Mouse (Mus musculus) hindbrain, postnatal 0 days (tissue): ENCODE measurements around the gene Gm9833. TPM values are rescaled to one million over a fixed set of nuclear protein-coding genes. Genes with fewer than 3 reads are reported as not detected.

Experiments
- ATAC-seq: fragments of 200-750 bp; cut with Nextera tagmentation; 2 replicates; pipeline ENCODE4 v1.8.0; 2017; ENCODE audit warnings: mild to moderate bottlenecking, moderate TSS enrichment, moderate library complexity
- DNase-seq: peaks from one replicate; pipeline ENCODE4 v3.0.0-alpha.2; 2015; ENCODE audit warnings: low spot score
- H3K27ac ChIP-seq: fragments of 300-500 bp; sonication (generic); 2 replicates; pipeline ENCODE4 v1.5.1; 2014; ENCODE audit warnings: mild to moderate bottlenecking
- H3K27me3 ChIP-seq: fragments of 300-500 bp; sonication (generic); 2 replicates; pipeline ENCODE4 v1.6.1; 2014; ENCODE audit warnings: low read length, mixed read lengths; ENCODE audit not compliant: insufficient read depth
- H3K36me3 ChIP-seq: fragments of 300-500 bp; sonication (generic); 2 replicates; pipeline ENCODE4 v1.6.1; 2014; ENCODE audit warnings: low read length, mixed read lengths; ENCODE audit not compliant: insufficient read depth
- H3K4me1 ChIP-seq: fragments of 300-500 bp; sonication (generic); 2 replicates; pipeline ENCODE4 v1.6.1; 2014; ENCODE audit warnings: antibody characterized with exemption, low read length, mixed read lengths; ENCODE audit not compliant: insufficient read depth
- H3K4me2 ChIP-seq: fragments of 300-500 bp; sonication (generic); 2 replicates; pipeline ENCODE4 v1.6.1; 2014; ENCODE audit warnings: low read depth, mild to moderate bottlenecking, low read length, moderate library complexity, mixed read lengths
- H3K4me3 ChIP-seq: fragments of 300-500 bp; sonication (generic); 2 replicates; pipeline ENCODE4 v1.5.1; 2014; ENCODE audit warnings: low read length
- H3K9ac ChIP-seq: fragments of 300-500 bp; sonication (generic); replicated peaks from 2 replicates; pipeline ENCODE4 v1.6.1; 2014; ENCODE audit warnings: mild to moderate bottlenecking, low read length, moderate library complexity, mixed read lengths
- H3K9me3 ChIP-seq: fragments of 300-500 bp; sonication (generic); 2 replicates; pipeline ENCODE4 v1.6.1; 2016; ENCODE audit warnings: low read length, mixed read lengths
- CTCF ChIP-seq: IDR thresholded peaks from 2 replicates; pipeline ENCODE4 v1.5.1; 2016; ENCODE audit warnings: antibody characterized with exemption, control low read depth, low read depth
- WGBS: fragments of 180-500 bp; shearing (Covaris S2); extraction: QIAGEN DNeasy Blood & Tissue Kit; methylation state at CpG from one replicate; pipeline ENCODE4 v1.1.7; 2014; 5-methylcytosine and 5-hydroxymethylcytosine counted together
- polyA plus RNA-seq: library from polyadenylated mRNA; unstranded; fragments of >200 nt; fragmentation: Nextera tagmentation; extraction: Ambion mirVana; gene quantifications from 2 replicates; pipeline ENCODE4 v1.2.1, GENCODE M21; 2015
- total RNA-seq: library from RNA; depleted of rRNA; stranded (reverse); fragments of >200 nt; gene quantifications from 2 replicates; pipeline ENCODE4 v1.2.3, GENCODE M21; 2014

Gene Gm9833
- total and polyA plus RNA-seq, 2 experiments from 2014 or later = 1.4 to 3.7 TPM

DNA sequence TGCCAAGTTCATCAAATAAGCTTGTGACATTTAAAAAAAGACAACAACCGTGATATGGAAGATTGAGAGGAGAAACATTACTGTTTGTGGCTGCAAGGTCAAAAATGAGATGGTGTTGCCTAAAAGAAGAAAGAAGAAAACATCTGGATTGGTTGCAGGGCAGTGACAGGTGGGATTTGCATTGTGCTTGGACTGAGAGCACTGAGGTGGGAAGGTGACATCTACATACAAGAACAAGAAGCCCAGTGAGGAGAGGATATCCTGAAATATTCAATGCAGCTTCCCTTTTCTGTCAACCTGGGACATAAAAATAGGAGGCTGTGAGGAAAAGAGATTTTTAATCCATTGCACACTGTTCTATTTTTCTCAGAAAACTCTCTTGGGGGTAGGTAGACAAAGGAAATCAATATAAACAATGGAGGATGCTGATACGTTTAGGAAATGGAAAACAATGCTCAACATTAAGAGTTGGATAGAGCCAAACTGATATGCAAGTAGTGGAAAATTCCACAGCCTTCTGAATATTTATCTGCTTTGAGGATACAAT is 7.2 kb downstream of the Gm9833 start:
- H3K27ac ChIP-seq = no peak overlapping the region
- 85% methylated on average over 2 of the region's 2 CpGs for WGBS
- no peaks in the 10 kb centered on the region for H3K4me1 ChIP-seq
- TF ChIP-seq CTCF = no peak
- DNase-seq = no peak
- no peak for ATAC-seq
- H3K4me2 ChIP-seq = no peak overlapping the region
- no peaks in the 10 kb centered on the region for H3K27me3 ChIP-seq
- no peaks in the 10 kb centered on the region for H3K36me3 ChIP-seq
- H3K9ac ChIP-seq = no peak overlapping the region
- no peaks in the 10 kb centered on the region for H3K9me3 ChIP-seq
- H3K4me3 ChIP-seq = no peak overlapping the region

DNA sequence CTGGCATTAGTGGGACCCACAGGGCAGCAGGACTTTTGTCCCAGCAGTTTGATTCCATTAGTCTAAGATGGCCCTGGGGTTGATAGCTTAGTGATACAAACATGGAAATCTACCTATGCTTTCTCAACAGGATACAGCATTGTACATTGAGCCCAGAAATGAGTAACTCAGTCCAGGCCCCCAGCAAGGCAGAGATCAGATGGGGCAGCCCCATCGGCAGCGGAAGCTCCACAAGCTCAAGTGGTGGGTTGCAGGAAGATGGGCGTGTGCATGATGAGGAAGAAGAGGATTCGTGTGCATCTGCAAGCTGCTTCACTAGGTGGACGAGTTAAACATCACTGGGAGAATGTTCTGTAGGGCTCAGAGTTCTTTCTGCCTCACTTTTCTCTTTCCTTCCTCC is 11.8 kb downstream of the Gm9833 start:
- 86% methylated on average over 5 of the region's 5 CpGs for WGBS
- H3K27ac ChIP-seq = no peak overlapping the region
- no peaks in the 10 kb centered on the region for H3K9me3 ChIP-seq
- no peaks in the 10 kb centered on the region for H3K27me3 ChIP-seq
- DNase-seq (no peak), ATAC-seq (no peak)
- no peak for TF ChIP-seq CTCF
- H3K9ac ChIP-seq = no peak overlapping the region
- H3K4me1 ChIP-seq = no peaks in the 10 kb centered on the region
- H3K4me2 ChIP-seq = no peak overlapping the region
- no peaks in the 10 kb centered on the region for H3K36me3 ChIP-seq
- no peak overlapping the region for H3K4me3 ChIP-seq

GRCm38 (mm10) chr3:10111570-10111969 is 23.7 kb downstream of the Gm9833 start:
- no peak for TF ChIP-seq CTCF
- Histone ChIP-seq H3K4me2 (no peak overlapping the region), H3K27ac (no peak overlapping the region), H3K4me3 (no peak overlapping the region), H3K4me1 (no peaks in the 10 kb centered on the region), H3K9ac (no peak overlapping the region), H3K36me3 (no peaks in the 10 kb centered on the region), H3K9me3 (no peaks in the 10 kb centered on the region), H3K27me3 (no peaks in the 10 kb centered on the region)
- DNase-seq = no peak
- ATAC-seq = no peak
- WGBS = 93% methylated on average over 2 of the region's 2 CpGs

DNA sequence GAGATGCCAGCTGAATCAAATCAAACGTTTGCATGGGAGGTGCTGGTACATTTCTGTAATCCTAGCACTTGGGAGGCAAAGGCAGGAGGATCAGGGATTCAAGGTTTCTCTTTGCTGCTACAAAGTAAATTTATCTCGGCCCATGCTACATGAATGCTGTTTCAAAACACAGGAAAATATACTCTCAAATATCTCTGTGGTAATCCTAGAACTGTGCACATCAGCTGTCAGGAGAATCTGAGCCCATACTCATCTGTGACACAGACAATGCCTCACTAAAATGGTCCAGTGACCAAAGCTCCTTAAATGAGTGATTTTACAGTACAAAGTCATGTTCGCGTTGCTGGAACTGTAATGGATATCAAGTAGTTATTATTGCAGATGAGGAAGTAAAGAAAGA is 24.3 kb downstream of the Gm9833 start:
- TF ChIP-seq CTCF = no peak
- no peaks in the 10 kb centered on the region for H3K36me3 ChIP-seq
- H3K9ac ChIP-seq = no peak overlapping the region
- ATAC-seq (no peak), DNase-seq (no peak)
- H3K4me1 ChIP-seq = no peaks in the 10 kb centered on the region
- H3K4me2 ChIP-seq = no peak overlapping the region
- H3K9me3 ChIP-seq = no peaks in the 10 kb centered on the region
- H3K27me3 ChIP-seq = no peaks in the 10 kb centered on the region
- peak overlapping the region; percentile 54; the same call in 1 of the 2 replicates for H3K27ac ChIP-seq
- WGBS = 71% methylated on average over 4 of the region's 4 CpGs
- no peak overlapping the region for H3K4me3 ChIP-seq

- no peaks in the 10 kb centered on the region for H3K36me3 ChIP-seq
- no peaks in the 10 kb centered on the region for H3K27me3 ChIP-seq
- ATAC-seq = peak; percentile 59; the same call in 1 of the 2 replicates
- no peak overlapping the region for H3K27ac ChIP-seq
- no peak overlapping the region for H3K4me3 ChIP-seq
- no peaks in the 10 kb centered on the region for H3K4me1 ChIP-seq
- no peak overlapping the region for H3K4me2 ChIP-seq
- peak; percentile 57 for DNase-seq
- H3K9me3 ChIP-seq = no peaks in the 10 kb centered on the region
- no peak for TF ChIP-seq CTCF
- no peak overlapping the region for H3K9ac ChIP-seq
- WGBS = 47% methylated on average over 2 of the region's 2 CpGs
These were observed 24.8 kb downstream of the Gm9833 start for GRCm38 (mm10) chr3:10112660-10113059.

DNA sequence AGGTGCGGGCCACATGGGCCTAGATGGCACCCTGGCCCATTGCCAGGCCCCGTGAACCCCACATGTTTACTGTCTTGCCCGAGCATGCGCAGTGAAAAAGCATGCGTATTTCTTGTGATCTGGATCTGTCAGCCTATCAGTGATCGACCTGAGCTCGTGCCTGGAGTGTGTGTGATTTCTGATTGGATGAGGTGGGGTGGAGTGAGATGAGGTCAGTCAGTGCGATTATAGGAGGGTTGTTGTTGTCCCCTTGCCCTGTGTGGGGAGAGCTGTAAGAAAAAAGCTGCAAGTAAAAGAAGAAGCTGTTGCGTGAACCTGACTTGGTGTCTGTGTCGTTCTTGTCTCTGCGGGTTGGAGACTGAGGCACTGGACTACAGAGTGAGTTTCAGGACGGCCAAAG is 28.6 kb downstream of the Gm9833 start:
- no peak overlapping the region for H3K9ac ChIP-seq
- H3K27ac ChIP-seq = no peak overlapping the region
- H3K4me3 ChIP-seq = no peak overlapping the region
- no peaks in the 10 kb centered on the region for H3K4me1 ChIP-seq
- 92% methylated on average over 12 of the region's 12 CpGs for WGBS
- no peaks in the 10 kb centered on the region for H3K27me3 ChIP-seq
- H3K9me3 ChIP-seq = no peaks in the 10 kb centered on the region
- no peak for ATAC-seq
- H3K36me3 ChIP-seq = no peaks in the 10 kb centered on the region
- H3K4me2 ChIP-seq = no peak overlapping the region
- DNase-seq = no peak
- TF ChIP-seq CTCF = no peak

- Histone ChIP-seq H3K4me1 (0 out of 2 replicates have a peak, but pooled peaks cover 1% of the 10 kb centered on the region), H3K36me3 (no peaks in the 10 kb centered on the region), H3K9me3 (no peaks in the 10 kb centered on the region), H3K9ac (no peak overlapping the region), H3K27me3 (no peaks in the 10 kb centered on the region), H3K4me3 (no peak overlapping the region), H3K27ac (no peak overlapping the region), H3K4me2 (no peak overlapping the region)
- 90% methylated on average over 9 of the region's 9 CpGs for WGBS
- TF ChIP-seq CTCF = no peak
- DNase-seq (no peak), ATAC-seq (no peak)
These were observed 33.3 kb downstream of the Gm9833 start for GRCm38 (mm10) chr3:10121232-10121631.
